Mouse (Mus musculus): Measurements from ENCODE around the gene Slc2a4. TPM values are rescaled to one million over a fixed set of nuclear protein-coding genes. Genes with fewer than 3 reads are reported as not detected.
"Not testable (repeated sequence)": the region's sequence is repeated elsewhere in the genome, so short reads cannot be mapped to it uniquely, and the experiment has no call there.

Slc2a4 gene
- polyA plus RNA-seq, 1 experiment from 2014 or later: 15.7 TPM

DNA sequence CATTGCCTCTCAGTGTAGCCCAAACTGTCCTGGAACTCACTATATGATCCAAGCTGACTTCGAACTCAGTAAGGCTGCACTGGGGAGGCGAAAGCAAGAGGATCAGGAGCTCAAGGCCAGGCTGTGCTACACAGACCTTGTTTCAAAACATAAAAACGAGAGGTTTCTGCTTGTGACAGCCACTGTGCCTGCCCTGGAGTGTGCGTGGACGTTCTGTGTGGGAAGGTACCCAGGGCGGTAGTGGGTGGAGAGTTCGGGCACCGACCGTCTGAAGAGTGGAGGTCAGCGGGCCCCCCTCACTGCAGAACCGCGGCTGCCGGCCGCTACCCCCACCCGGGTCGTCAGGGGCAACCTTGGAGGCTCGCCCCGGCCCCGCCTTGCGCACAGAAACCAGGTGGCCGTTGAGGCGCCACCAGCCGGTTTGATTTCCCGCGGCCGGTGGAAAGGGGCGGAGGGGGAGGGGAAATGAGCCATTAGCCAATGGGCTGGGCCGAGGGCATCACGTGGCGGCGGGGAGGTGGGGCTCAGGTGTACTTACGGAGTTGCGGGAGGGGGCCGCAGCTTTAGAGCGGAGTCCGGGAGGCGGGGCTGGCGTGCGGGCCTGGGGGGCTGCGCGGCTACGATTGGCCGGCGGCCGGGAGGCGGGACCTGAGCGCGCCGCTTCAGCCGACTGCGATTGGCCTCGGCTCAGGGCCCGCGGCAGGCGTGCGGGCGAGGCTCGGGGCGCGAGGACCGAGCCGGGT, 12.7 kb downstream of the Slc2a4 start, which contains the start of gene Ybx2:
Ybx2 (plus strand) TSS at position 660 of the 743 bp plus-strand sequence.
- 2% methylated on average over 55 of the region's 62 CpGs for WGBS
- no peaks in the 10 kb centered on the region for H3K9me3 ChIP-seq
- H3K27ac ChIP-seq: peak within 1 kb of the TSS; percentile 88
- peak within 1 kb of the TSS; percentile 74 for H3K4me3 ChIP-seq
- peaks cover 53% of the 10 kb centered on the region for H3K4me1 ChIP-seq
- no peaks in the 10 kb centered on the region for H3K36me3 ChIP-seq (replicated peaks)
- DNase-seq (ENCODE audit: extremely low spot score, low spot score): peak; percentile 93
- peaks cover 64% of the 10 kb centered on the region for H3K27me3 ChIP-seq (ENCODE audit: poor library complexity, severe bottlenecking)

DNA sequence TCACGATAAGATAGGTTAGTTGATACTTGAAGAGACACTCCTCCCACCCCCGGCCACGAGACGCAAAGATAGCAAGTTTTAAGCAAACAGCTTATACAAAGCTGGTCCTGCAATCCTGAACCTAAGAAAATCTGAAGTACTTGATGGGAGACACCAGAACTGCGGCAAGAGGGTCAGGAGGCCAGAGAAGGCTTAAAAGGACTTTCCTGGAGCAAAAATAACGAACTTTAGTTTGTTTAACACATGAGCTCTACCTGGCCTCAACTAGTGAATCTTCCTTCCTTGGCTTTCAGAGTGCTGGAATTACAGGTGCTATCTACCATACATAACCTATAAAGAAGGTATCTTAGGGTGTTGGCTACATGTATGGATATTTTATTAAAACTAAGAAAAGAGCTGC, 13.3 kb downstream of the Slc2a4 start:
- 21% methylated on average over 6 of the region's 6 CpGs for WGBS
- H3K27me3 ChIP-seq (ENCODE audit: poor library complexity, severe bottlenecking): peaks cover 58% of the 10 kb centered on the region
- peak overlapping the region; percentile 60; the same call in 1 of the 2 replicates for H3K27ac ChIP-seq
- H3K4me3 ChIP-seq: peak overlapping the region; percentile 74
- H3K4me1 ChIP-seq: peaks cover 53% of the 10 kb centered on the region
- no peaks in the 10 kb centered on the region for H3K36me3 ChIP-seq (replicated peaks)
- no peaks in the 10 kb centered on the region for H3K9me3 ChIP-seq
- DNase-seq (ENCODE audit: extremely low spot score, low spot score): no peak

DNA sequence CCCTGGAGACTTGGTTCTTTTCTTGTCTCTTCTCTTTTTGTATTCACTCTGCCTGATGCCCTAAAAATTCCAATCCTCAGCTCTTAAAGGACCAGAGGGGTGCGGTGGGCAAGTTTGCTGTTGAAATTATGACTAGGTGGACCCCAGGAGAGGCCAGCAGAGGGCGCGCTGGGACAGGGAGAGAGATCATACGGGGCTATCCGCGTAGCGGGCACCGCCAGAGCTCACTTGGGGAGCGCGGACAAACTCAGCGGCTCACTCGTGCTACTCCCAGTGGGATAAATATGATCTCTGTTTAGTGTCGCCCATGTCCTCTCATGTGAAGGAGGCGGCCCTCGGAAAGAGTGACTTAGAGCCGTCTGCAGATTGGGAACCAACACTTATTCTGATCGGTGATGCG, 13.8 kb downstream of the Slc2a4 start:
- peak overlapping the region; percentile 60 for H3K27ac ChIP-seq
- no peaks in the 10 kb centered on the region for H3K9me3 ChIP-seq
- H3K4me3 ChIP-seq: peak overlapping the region; percentile 74
- no peaks in the 10 kb centered on the region for H3K36me3 ChIP-seq (replicated peaks)
- 2% methylated on average over 18 of the region's 18 CpGs for WGBS
- peaks cover 53% of the 10 kb centered on the region for H3K4me1 ChIP-seq
- peaks cover 53% of the 10 kb centered on the region for H3K27me3 ChIP-seq (ENCODE audit: poor library complexity, severe bottlenecking)
- DNase-seq (ENCODE audit: extremely low spot score, low spot score): peak; percentile 94

DNA sequence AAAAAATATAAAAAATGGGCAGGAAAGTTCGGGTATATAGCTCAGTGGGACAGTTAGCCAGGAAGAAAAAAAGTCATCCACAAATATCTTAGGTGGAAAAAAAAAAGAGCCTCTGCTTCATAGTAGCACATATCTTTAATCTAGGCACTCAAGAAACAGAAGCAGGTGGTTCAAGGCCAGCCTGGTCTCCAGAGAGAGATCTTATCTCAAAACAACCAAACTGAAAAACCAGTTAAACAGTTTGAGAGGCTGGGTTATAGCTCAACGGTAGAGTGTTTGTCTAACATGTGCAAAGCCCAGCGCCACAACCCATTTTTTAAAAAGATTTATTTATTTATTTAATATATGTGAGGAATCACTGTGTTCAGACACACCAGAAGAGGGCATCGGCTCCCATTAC, 14.9 kb downstream of the Slc2a4 start:
- Histone ChIP-seq H3K9me3 (no peaks in the 10 kb centered on the region), H3K36me3 (replicated peaks) (no peaks in the 10 kb centered on the region), H3K27me3 (ENCODE audit: poor library complexity, severe bottlenecking) (peaks cover 42% of the 10 kb centered on the region), H3K4me1 (peaks cover 42% of the 10 kb centered on the region), H3K4me3 (no peak overlapping the region), H3K27ac (no peak overlapping the region)
- 80% methylated on average over 4 of the region's 4 CpGs for WGBS
- no peak for DNase-seq (ENCODE audit: extremely low spot score, low spot score)

- Histone ChIP-seq H3K27me3 (ENCODE audit: poor library complexity, severe bottlenecking) (peaks cover 34% of the 10 kb centered on the region), H3K9me3 (no peaks in the 10 kb centered on the region), H3K4me1 (peaks cover 36% of the 10 kb centered on the region), H3K4me3 (no peak overlapping the region), H3K27ac (no peak overlapping the region), H3K36me3 (replicated peaks) (no peaks in the 10 kb centered on the region)
- DNase-seq (ENCODE audit: extremely low spot score, low spot score): no peak
- 53% methylated on average over 3 of the region's 3 CpGs for WGBS
These were observed 15.7 kb downstream of the Slc2a4 start for GRCm38 (mm10) chr11:69932254-69932653.

DNA sequence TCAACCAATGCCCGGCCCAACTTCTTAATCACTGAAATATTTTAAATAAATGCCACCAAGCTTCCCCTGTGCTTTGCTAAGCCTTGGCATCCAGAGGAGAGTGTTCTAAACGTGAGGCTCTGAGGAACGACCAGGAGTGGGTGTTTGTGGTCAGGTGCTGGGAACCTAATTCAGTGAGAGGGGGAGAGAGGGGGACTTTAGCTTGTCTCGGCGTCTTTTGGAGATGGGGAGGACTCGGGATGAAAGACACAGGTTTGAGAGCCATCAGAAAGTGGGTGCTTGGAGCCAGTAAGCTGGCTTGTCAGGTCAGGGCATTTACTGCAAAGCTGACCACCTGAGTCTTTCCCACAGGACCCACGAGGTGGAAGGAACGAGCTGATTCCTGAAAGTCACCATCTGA, 16.2 kb downstream of the Slc2a4 start:
- Histone ChIP-seq H3K27ac (no peak overlapping the region), H3K27me3 (ENCODE audit: poor library complexity, severe bottlenecking) (peaks cover 29% of the 10 kb centered on the region), H3K4me1 (peaks cover 31% of the 10 kb centered on the region), H3K36me3 (replicated peaks) (no peaks in the 10 kb centered on the region), H3K4me3 (no peak overlapping the region), H3K9me3 (no peaks in the 10 kb centered on the region)
- no peak for DNase-seq (ENCODE audit: extremely low spot score, low spot score)
- WGBS: 78% methylated on average over 8 of the region's 8 CpGs

DNA sequence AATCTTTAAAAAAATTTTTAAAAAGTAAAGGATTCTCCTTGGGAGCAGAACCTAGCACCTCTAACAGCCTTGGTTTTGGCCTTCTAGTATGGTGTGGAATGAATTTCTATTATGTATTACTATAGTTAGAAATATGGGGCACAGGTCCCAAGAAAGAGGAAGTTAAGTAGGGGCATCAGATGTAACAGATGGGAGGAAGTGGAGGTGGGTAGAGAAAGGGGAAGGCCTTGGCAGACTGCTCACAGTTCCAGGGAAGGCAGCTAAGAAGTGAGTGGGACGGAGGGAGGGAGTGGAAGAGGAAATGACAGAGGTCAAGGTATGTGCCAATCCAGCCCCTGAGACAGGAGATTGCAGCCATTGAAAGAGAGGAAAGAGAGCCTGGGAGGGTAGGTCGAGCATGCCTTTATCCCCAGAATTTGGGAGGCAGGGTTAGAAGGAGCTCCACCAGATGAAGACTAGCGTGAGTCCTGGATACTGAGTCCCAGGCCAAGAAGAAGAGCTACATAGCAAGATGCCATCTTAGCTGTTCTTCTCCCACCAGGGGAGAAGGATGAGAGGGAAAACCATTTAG, 16.9 kb downstream of the Slc2a4 start:
- Histone ChIP-seq H3K27ac (no peak overlapping the region), H3K36me3 (replicated peaks) (no peaks in the 10 kb centered on the region), H3K27me3 (ENCODE audit: poor library complexity, severe bottlenecking) (peaks cover 22% of the 10 kb centered on the region), H3K4me1 (peaks cover 24% of the 10 kb centered on the region), H3K9me3 (no peaks in the 10 kb centered on the region), H3K4me3 (no peak overlapping the region)
- WGBS: 63% methylated on average over 3 of the region's 3 CpGs
- DNase-seq (ENCODE audit: extremely low spot score, low spot score): no peak

- Histone ChIP-seq H3K4me1 (peaks cover 15% of the 10 kb centered on the region), H3K27me3 (ENCODE audit: poor library complexity, severe bottlenecking) (peaks cover 13% of the 10 kb centered on the region)
- H3K4me3 ChIP-seq; H3K27ac ChIP-seq; H3K36me3 ChIP-seq (replicated peaks); DNase-seq (ENCODE audit: extremely low spot score, low spot score); H3K9me3 ChIP-seq: not testable (repeated sequence)
- WGBS: 92% methylated on average over 8 of the region's 8 CpGs
These were observed 17.8 kb downstream of the Slc2a4 start for GRCm38 (mm10) chr11:69930176-69930575.

GRCm38 (mm10) chr11:69929712-69930111, 18.3 kb downstream of the Slc2a4 start:
- H3K4me3 ChIP-seq: no peak overlapping the region
- DNase-seq (ENCODE audit: extremely low spot score, low spot score): no peak
- H3K9me3 ChIP-seq: no peaks in the 10 kb centered on the region
- no peaks in the 10 kb centered on the region for H3K36me3 ChIP-seq (replicated peaks)
- peaks cover 8% of the 10 kb centered on the region for H3K27me3 ChIP-seq (ENCODE audit: poor library complexity, severe bottlenecking)
- 91% methylated on average over 4 of the region's 4 CpGs for WGBS
- peaks cover 10% of the 10 kb centered on the region for H3K4me1 ChIP-seq
- H3K27ac ChIP-seq: no peak overlapping the region

GRCm38 (mm10) chr11:69927501-69927900, 20.5 kb downstream of the Slc2a4 start:
- H3K4me3 ChIP-seq: no peak overlapping the region
- DNase-seq (ENCODE audit: extremely low spot score, low spot score): no peak
- H3K27me3 ChIP-seq (ENCODE audit: poor library complexity, severe bottlenecking): no peaks in the 10 kb centered on the region
- H3K4me1 ChIP-seq: peaks cover 6% of the 10 kb centered on the region
- no peaks in the 10 kb centered on the region for H3K36me3 ChIP-seq (replicated peaks)
- no peak overlapping the region for H3K27ac ChIP-seq
- 97% methylated on average over 2 of the region's 2 CpGs for WGBS
- H3K9me3 ChIP-seq: no peaks in the 10 kb centered on the region

DNA sequence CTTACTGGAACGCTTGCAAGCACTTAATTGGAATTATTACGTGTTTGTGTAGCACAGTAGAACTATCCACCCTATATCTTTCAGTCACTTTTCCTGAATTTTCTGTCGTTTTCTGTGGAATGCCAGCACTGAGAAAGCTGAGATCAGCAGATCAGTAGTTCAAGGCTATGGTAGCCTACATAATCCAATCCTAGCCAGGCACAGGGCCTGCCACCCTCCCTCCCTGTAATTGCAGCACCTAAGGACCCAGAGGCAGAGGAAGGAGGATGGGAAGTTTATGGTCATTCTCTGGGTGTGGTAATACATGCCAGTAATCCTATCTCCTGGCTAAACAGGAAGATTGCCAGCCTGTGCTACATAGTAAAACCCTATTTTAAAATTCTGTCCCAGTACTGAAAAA, 25.2 kb downstream of the Slc2a4 start:
- 66% methylated on average over 3 of the region's 3 CpGs for WGBS
- no peaks in the 10 kb centered on the region for H3K9me3 ChIP-seq
- DNase-seq (ENCODE audit: extremely low spot score, low spot score): no peak
- H3K27ac ChIP-seq: peak overlapping the region; percentile 99
- peak overlapping the region; percentile 99 for H3K4me3 ChIP-seq
- H3K27me3 ChIP-seq (ENCODE audit: poor library complexity, severe bottlenecking): no peaks in the 10 kb centered on the region
- H3K36me3 ChIP-seq (replicated peaks): peaks cover 20% of the 10 kb centered on the region
- H3K4me1 ChIP-seq: peaks cover 31% of the 10 kb centered on the region

- 3% methylated on average over 12 of the region's 12 CpGs for WGBS
- H3K4me1 ChIP-seq: peaks cover 35% of the 10 kb centered on the region
- no peak for DNase-seq (ENCODE audit: extremely low spot score, low spot score)
- peak overlapping the region; percentile 99 for H3K4me3 ChIP-seq
- H3K27ac ChIP-seq: peak overlapping the region; percentile 99
- no peaks in the 10 kb centered on the region for H3K27me3 ChIP-seq (ENCODE audit: poor library complexity, severe bottlenecking)
- no peaks in the 10 kb centered on the region for H3K9me3 ChIP-seq
- H3K36me3 ChIP-seq (replicated peaks): peaks cover 26% of the 10 kb centered on the region
These were observed 25.8 kb downstream of the Slc2a4 start for GRCm38 (mm10) chr11:69922012-69922756.

Measured in forebrain, embryonic 10.5 days (tissue).